Mouse (Mus musculus) thymus, adult 2 months (tissue): Measurements from ENCODE around the gene Ntng2. TPM values are rescaled to one million over a fixed set of nuclear protein-coding genes. Genes with fewer than 3 reads are reported as not detected.
A peak's percentile ranks its signal among the peaks of the same experiment; 100 is the strongest.

Experiments used
- DNase-seq: peaks from one replicate; pipeline ENCODE4 v3.0.0; 2021
- H3K27ac ChIP-seq: fragments of 200-500 bp; 2 replicates; pipeline ENCODE4 v1.5.1; 2012; ENCODE audit warnings: low read length, control low read depth; ENCODE audit not compliant: control insufficient read depth, insufficient read depth
- H3K27me3 ChIP-seq: fragments of 200-500 bp; 2 replicates; pipeline ENCODE4 v1.6.1; 2012; ENCODE audit warnings: mild to moderate bottlenecking, low read length, moderate library complexity, mixed read lengths; ENCODE audit not compliant: control insufficient read depth, insufficient read depth
- H3K36me3 ChIP-seq: fragments of 200-500 bp; 2 replicates; pipeline ENCODE4 v1.6.1; 2012; ENCODE audit warnings: mild to moderate bottlenecking, low read length, moderate library complexity; ENCODE audit not compliant: control insufficient read depth, insufficient read depth
- H3K4me1 ChIP-seq: fragments of 200-500 bp; replicated peaks from 2 replicates; pipeline ENCODE4 v1.6.1; 2012; ENCODE audit warnings: low read length; ENCODE audit not compliant: control insufficient read depth, insufficient read depth
- H3K4me3 ChIP-seq: fragments of 200-500 bp; 2 replicates; pipeline ENCODE4 v1.5.1; 2012; ENCODE audit warnings: mild to moderate bottlenecking, low read length, control low read depth, moderate library complexity; ENCODE audit not compliant: control insufficient read depth, insufficient read depth
- CTCF ChIP-seq: fragments of 200-500 bp; IDR thresholded peaks from 2 replicates; pipeline ENCODE4 v1.5.1; 2012; ENCODE audit warnings: mild to moderate bottlenecking, control low read depth, low read length, moderate library complexity, borderline replicate concordance; ENCODE audit not compliant: control insufficient read depth, poor library complexity, insufficient read depth; ENCODE audit errors: extremely low read depth
- POLR2A ChIP-seq: fragments of 200-500 bp; IDR thresholded peaks from 2 replicates; pipeline ENCODE4 v1.6.1; 2012; ENCODE audit warnings: mild to moderate bottlenecking, low read length, control low read depth, moderate library complexity; ENCODE audit not compliant: control insufficient read depth, poor library complexity, insufficient read depth; ENCODE audit errors: extremely low read depth
- WGBS: fragments of 180-500 bp; shearing (Covaris S2); methylation state at CpG from one replicate; pipeline ENCODE4 v1.1.7; 2018; 5-methylcytosine and 5-hydroxymethylcytosine counted together
- polyA plus RNA-seq: library from polyadenylated mRNA; depleted of rRNA; stranded (reverse); fragments of >200 nt; gene quantifications from 2 replicates; pipeline ENCODE4 v1.2.3, GENCODE M21; 2012

The Ntng2 gene
- polyA plus RNA-seq, 1 experiment, result 26.0 TPM

DNA sequence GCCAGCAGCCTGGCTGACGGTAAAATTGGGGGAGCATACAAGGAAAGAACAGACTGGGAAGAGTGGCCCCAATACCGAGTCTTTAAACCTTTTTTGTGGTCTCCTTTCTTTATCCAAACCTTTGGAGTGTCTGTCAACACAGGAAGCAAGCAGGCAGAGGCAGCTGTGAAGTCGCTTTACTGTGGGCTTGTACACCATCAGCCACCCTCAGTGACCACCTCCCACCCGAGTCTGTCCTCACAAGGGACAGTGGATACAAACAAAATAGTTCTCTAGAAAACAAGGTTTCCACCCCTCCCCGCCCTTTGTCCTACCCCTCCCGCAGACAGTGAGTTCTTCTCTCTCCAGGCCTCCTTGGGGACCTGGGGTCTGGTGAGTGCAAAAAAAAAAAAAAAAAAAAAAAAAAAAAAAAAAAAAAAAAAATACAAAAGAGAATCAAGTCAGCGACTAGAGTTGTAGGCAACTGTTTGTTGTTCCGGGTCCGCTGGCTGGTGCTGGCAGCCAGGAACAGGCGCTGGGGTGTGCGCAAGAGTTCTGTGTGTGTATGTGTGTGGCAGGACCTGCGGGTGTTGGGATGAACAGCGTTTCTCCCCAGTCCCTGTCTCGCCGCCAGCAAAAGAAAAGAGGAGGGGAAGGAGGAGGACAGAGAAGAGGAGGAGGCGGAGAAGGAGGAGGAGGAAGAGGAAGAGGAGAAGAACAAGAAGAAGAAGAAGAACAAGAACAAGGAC is 58.8 kb downstream of the Ntng2 start:
- DNase-seq, result no peak
- H3K36me3 ChIP-seq, result no peaks in the 10 kb centered on the region
- peak overlapping the region; percentile 33 for H3K4me3 ChIP-seq
- TF ChIP-seq CTCF (no peak), POLR2A (no peak)
- H3K27me3 ChIP-seq, result no peaks in the 10 kb centered on the region; the same call in 1 of the 2 replicates
- peaks cover 8% of the 10 kb centered on the region for H3K4me1 ChIP-seq
- H3K27ac ChIP-seq, result no peak overlapping the region
- 29% methylated on average over 16 of the region's 16 CpGs for WGBS

DNA sequence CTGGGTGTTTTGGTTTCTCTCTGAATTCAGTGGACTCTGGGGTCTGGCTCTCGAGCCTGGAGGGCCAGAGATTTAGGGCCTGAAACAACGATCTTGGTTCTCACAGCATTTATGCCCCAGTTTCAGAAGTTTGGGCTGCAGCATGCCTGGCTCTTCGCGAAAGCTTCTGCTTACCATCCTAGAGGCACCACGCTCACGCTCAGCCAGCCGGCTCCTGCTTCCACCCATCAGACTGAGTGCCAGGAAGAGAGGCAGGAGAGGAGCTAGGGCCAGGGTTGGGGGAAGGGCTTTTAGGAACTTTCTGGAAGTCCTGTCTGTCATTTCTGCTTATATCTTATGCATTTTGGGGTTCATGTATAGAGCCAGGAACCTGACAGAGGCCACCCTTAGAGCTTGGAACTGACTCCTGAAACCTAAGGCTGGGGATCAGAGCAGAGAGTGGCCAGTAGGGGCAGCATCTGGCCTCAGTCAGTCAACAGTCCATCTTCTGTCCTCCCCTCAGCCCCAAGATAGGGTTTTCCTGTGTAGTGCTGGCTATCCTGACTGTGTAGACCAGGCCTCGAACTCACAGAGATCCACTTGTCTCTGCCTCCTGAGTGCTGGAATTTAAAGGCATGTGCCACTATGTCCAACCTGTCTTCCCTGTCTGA is 60.1 kb downstream of the Ntng2 start:
- 91% methylated on average over 8 of the region's 8 CpGs for WGBS
- H3K4me1 ChIP-seq, result peaks cover 8% of the 10 kb centered on the region
- no peaks in the 10 kb centered on the region for H3K36me3 ChIP-seq
- no peak overlapping the region for H3K27ac ChIP-seq
- DNase-seq, result no peak
- H3K27me3 ChIP-seq, result no peaks in the 10 kb centered on the region; the same call in 1 of the 2 replicates
- TF ChIP-seq POLR2A (no peak), CTCF (no peak)
- no peak overlapping the region for H3K4me3 ChIP-seq

DNA sequence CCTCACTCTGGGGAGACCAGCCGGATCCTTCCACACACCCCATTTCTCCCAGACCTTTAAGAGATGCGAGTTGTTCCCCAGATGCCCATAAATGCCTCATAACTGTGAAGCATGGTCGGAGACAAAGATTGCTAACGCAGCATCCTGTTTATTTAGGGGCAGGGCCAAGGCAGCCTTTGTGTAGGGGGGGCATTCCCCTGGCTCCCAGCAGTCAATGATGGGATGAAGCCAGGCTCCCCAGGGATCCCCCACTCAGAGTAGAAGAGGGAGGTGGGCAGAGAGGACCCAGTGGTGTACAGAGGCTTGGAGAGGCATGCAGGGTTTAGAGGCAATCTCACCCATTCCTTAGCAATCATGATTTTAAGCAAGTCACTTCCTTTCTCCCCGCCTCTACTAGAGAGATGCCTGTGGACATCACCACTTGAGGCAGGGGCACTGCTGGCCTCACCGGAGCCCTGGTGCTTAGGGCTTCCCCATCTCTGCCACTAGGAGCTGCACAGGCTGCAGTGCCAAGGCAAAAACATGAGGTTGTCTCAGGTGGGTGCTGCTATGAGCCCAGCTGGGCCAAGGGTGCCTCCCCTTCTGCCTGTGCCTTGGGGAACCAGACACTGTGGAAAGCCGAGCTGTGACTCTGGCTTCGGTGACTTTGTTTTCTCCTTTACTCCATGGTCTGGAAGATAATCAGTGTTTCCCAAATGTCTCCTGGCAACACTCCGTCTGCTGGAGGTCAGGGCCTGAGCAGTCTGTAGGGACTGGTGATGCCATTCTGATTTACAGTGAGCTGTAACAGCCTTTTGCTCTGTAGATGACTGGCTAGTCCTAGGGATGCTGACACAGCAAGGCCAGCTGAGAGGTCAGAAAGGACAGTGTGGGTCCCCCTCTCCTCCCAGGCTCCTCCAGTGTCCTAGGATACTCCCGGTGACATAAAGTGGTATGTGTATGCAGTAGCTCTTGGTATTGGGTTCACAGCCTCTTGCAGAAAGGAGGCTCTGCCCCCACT is 61.3 kb downstream of the Ntng2 start:
- 75% methylated on average over 10 of the region's 10 CpGs for WGBS

DNA sequence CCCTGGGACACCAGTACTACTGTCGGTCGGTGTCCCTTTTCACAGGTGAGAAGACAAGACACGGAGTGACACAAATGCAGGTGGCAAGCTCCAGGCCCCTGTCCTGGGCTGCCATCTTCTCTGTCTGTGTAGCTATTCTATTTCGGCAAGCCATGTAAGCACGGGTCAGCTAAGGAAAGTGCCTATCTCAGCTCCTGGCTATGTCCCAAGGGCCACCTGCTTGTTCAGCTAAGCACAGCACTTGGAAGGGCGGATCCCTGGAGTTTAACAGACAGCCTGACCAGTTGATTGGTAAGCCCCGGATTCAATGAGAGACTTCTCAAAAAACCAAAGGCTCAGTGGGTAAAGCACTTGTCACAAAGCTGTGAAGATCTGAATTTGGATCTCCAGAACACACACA is 62.4 kb downstream of the Ntng2 start:
- 93% methylated on average over 7 of the region's 7 CpGs for WGBS
- Histone ChIP-seq H3K27ac (no peak overlapping the region), H3K4me1 (peaks cover 8% of the 10 kb centered on the region), H3K27me3 (no peaks in the 10 kb centered on the region; the same call in 1 of the 2 replicates), H3K36me3 (no peaks in the 10 kb centered on the region), H3K4me3 (no peak overlapping the region)
- TF ChIP-seq CTCF (no peak), POLR2A (no peak)
- DNase-seq, result no peak

More for the DNA sequence above, 61.3 kb downstream of the Ntng2 start:
- DNase-seq, result no peak
- Histone ChIP-seq H3K4me1 (peaks cover 8% of the 10 kb centered on the region), H3K27ac (no peak overlapping the region), H3K27me3 (no peaks in the 10 kb centered on the region; the same call in 1 of the 2 replicates), H3K4me3 (no peak overlapping the region), H3K36me3 (no peaks in the 10 kb centered on the region)
- TF ChIP-seq CTCF (no peak), POLR2A (no peak)

DNA sequence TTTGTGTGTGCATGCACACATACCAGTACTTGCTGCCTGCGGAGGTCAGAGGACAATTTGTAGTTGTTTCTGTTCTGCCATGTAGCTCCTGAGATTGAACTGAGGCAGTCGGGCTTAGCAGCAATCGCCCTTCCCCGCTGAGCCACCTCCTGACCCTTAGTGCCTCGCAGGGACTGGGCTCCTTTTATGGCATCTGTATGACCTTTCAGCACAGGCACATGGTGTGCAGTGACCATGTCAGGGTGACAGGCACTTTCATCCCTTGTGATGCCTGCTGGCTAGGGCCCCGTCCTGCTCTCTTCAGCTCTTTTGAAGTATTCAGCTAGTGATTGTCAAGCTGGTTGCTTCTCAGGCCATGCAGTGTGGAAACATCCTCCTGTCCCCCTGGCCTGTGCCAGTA is 66.6 kb downstream of the Ntng2 start:
- Histone ChIP-seq H3K27ac (no peak overlapping the region), H3K4me1 (no peaks in the 10 kb centered on the region), H3K27me3 (no peaks in the 10 kb centered on the region), H3K36me3 (peaks cover 6% of the 10 kb centered on the region), H3K4me3 (no peak overlapping the region)
- no peak for TF ChIP-seq POLR2A
- no peak for TF ChIP-seq CTCF
- no peak for DNase-seq
- 93% methylated on average over 6 of the region's 6 CpGs for WGBS

DNA sequence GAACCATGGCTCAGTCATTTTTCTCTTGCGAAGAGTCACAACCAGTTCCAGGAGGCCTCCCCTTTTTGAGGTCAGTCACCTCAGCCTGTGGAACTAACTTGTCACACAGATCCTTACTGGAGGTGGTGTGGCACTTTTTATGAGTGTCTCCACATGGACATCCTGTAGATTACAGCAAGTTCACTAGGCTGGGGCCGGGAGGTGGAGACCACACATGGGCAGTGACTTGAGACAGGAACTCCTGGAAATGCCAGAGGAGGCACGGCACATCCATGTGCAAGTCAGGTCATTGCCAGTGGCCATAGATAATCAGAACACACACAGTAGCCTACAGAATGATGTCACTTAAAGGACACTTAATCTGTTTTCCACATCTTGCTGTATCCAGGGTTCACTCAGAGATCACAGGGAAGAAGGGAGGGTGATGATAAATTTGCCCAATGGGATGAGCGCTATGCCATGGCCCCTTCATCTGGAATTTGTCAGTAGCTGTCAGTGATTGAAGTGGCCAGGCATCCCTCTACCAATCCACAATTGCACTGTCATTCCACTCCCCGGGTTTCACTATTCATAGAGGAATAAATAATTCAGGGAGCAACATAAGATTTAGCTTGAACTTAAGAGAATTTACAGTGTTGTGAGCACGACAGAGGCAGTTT is 69.4 kb downstream of the Ntng2 start:
- peaks cover 34% of the 10 kb centered on the region for H3K36me3 ChIP-seq
- no peaks in the 10 kb centered on the region for H3K4me1 ChIP-seq
- no peak for DNase-seq
- H3K27ac ChIP-seq, result no peak overlapping the region
- TF ChIP-seq POLR2A, result no peak
- TF ChIP-seq CTCF, result no peak
- H3K4me3 ChIP-seq, result no peak overlapping the region
- 87% methylated on average over 6 of the region's 6 CpGs for WGBS
- no peaks in the 10 kb centered on the region for H3K27me3 ChIP-seq
